Comparison of ENCODE assay signal across 23 mouse cellular contexts in the genomic region with DNA sequence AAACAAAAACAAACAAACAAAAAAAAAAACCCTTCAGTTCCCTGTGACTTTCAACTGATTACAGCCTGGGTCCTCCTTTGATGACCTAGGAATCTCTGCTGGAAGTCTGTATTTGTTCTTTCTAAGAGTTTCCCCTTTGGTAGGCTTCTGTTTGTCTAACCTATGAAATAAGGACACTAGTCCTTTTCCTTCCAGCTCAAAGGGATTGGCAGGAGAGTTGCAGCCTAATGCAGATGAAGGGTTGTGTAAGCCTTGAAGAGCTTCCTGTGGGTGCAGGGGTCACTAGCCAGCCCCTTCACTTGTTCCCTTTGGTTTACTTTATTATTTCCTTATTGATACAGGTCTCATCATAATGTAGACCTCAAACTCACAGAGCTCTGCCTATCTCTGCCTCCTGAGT. TPM values are rescaled to one million over a fixed set of nuclear protein-coding genes. Genes with fewer than 3 reads are reported as not detected.
DNase-seq lines count a peak whose midpoint lies in the region; ATAC-seq and TF ChIP-seq lines count a peak whose summit lies in the region.
"Had no signal": no experiment of that assay in that cellular context is flagged by ENCODE, and none has a peak within 500 bp of the region (broad histone marks: within the 10 kb centered on the region; RNA-seq: fewer than 3 reads in every experiment).

No protein-coding gene starts in this region.

- TF ChIP-seq POLR2A in liver, adult 2 months (IDR thresholded peaks at IDR 0.05; ENCODE audit: extremely low read depth, insufficient read depth, low read length) = no peak

- no peaks in the 10 kb centered on the region for H3K79me2 ChIP-seq in liver, adult 2 months (ENCODE audit: control insufficient read depth, insufficient read depth, low read length)

- no peak for DNase-seq in embryonic facial prominence, embryonic 10.5 days (ENCODE audit: low spot score)
- DNase-seq in liver, adult 2 months (ENCODE audit: extremely low read depth, low read depth, low spot score) = peak; percentile 76
- no peak for DNase-seq in liver, embryonic 11.5 days (ENCODE audit: low spot score)
- no peak for DNase-seq in limb, embryonic 10.5 days (ENCODE audit: low spot score)
- DNase-seq: adrenal gland, adult 8-10 months; adrenal gland, postnatal 14 days; adrenal gland, postnatal 36 days; B cell, adult 2 months; cerebellum, adult 11-12 months; cerebellum, adult 2 months; cerebellum, adult 9-10 months; cerebellum, postnatal 10 days; cerebellum, postnatal 25 days; forebrain, postnatal 0 days had no signal

- H3K4me2 ChIP-seq in embryonic facial prominence, embryonic 13.5 days = no peak overlapping the region
- no peak overlapping the region for H3K4me2 ChIP-seq in liver, embryonic 11.5 days
- H3K4me2 ChIP-seq in heart, embryonic 11.5 days = no peak overlapping the region
- H3K4me2 ChIP-seq: forebrain, embryonic 12.5 days had no signal

- H3K4me1 ChIP-seq in embryonic facial prominence, embryonic 13.5 days = peaks cover 53% of the 10 kb centered on the region
- H3K4me1 ChIP-seq in embryonic facial prominence, embryonic 10.5 days = peaks cover 59% of the 10 kb centered on the region
- H3K4me1 ChIP-seq in liver, adult 2 months (ENCODE audit: control insufficient read depth, insufficient read depth, low read length) = peaks cover 2% of the 10 kb centered on the region
- H3K4me1 ChIP-seq in liver, embryonic 11.5 days (replicated peaks; ENCODE audit: control insufficient read depth, insufficient read depth, low read length) = peaks cover 12% of the 10 kb centered on the region
- H3K4me1 ChIP-seq in limb, embryonic 10.5 days = peaks cover 63% of the 10 kb centered on the region
- peaks cover 19% of the 10 kb centered on the region for H3K4me1 ChIP-seq in heart, embryonic 11.5 days (ENCODE audit: control insufficient read depth, insufficient read depth, low read length)

- H3K4me3 ChIP-seq in embryonic facial prominence, embryonic 13.5 days = no peak overlapping the region
- H3K4me3 ChIP-seq in embryonic facial prominence, embryonic 10.5 days = no peak overlapping the region
- no peak overlapping the region for H3K4me3 ChIP-seq in liver, adult 2 months (ENCODE audit: insufficient read depth, low read depth, low read length)
- no peak overlapping the region for H3K4me3 ChIP-seq in liver, embryonic 11.5 days (ENCODE audit: low read depth, low read length)
- H3K4me3 ChIP-seq in limb, embryonic 10.5 days = no peak overlapping the region
- H3K4me3 ChIP-seq in heart, embryonic 11.5 days (ENCODE audit: low read depth, low read length) = no peak overlapping the region
- H3K4me3 ChIP-seq: forebrain, embryonic 12.5 days had no signal

- TF ChIP-seq CTCF in liver, adult 2 months (IDR thresholded peaks at IDR 0.05; ENCODE audit: low read depth, low read length) = no peak

- no peak for ATAC-seq in embryonic facial prominence, embryonic 13.5 days (ENCODE audit: insufficient number of reproducible peaks, insufficient read depth, low FRiP score, low TSS enrichment, low read depth)
- ATAC-seq in liver, embryonic 11.5 days (replicated peaks; ENCODE audit: low FRiP score) = no peak
- no peak for ATAC-seq in heart, embryonic 11.5 days (replicated peaks; ENCODE audit: insufficient number of reproducible peaks, low FRiP score, low TSS enrichment)
- ATAC-seq: activated CD4-positive, CD25-positive, alpha-beta regulatory T cell, adult 4 months; CD4-positive, CD25-positive, alpha-beta regulatory T cell, adult 4 months; forebrain, embryonic 14.5 days; forebrain, postnatal 0 days; Patski had no signal

- H3K27ac ChIP-seq in embryonic facial prominence, embryonic 13.5 days = peak overlapping the region; percentile 52
- no peak overlapping the region for H3K27ac ChIP-seq in embryonic facial prominence, embryonic 10.5 days (replicated peaks)
- H3K27ac ChIP-seq in liver, adult 2 months (replicated peaks; ENCODE audit: insufficient read depth, low read depth, low read length) = no peak overlapping the region
- no peak overlapping the region for H3K27ac ChIP-seq in liver, embryonic 11.5 days (ENCODE audit: low read depth, low read length)
- peak overlapping the region; percentile 68; the same call in 1 of the 2 replicates for H3K27ac ChIP-seq in limb, embryonic 10.5 days
- H3K27ac ChIP-seq in heart, embryonic 11.5 days (ENCODE audit: low read depth, low read length) = no peak overlapping the region
- H3K27ac ChIP-seq: forebrain, embryonic 12.5 days had no signal

- no peaks in the 10 kb centered on the region for H3K36me3 ChIP-seq in embryonic facial prominence, embryonic 13.5 days
- H3K36me3 ChIP-seq in embryonic facial prominence, embryonic 10.5 days (replicated peaks) = no peaks in the 10 kb centered on the region
- no peaks in the 10 kb centered on the region for H3K36me3 ChIP-seq in liver, adult 2 months (ENCODE audit: control insufficient read depth, insufficient read depth, low read length)
- H3K36me3 ChIP-seq in liver, embryonic 11.5 days (ENCODE audit: control insufficient read depth, insufficient read depth, low read length) = no peaks in the 10 kb centered on the region
- H3K36me3 ChIP-seq in limb, embryonic 10.5 days = no peaks in the 10 kb centered on the region
- no peaks in the 10 kb centered on the region for H3K36me3 ChIP-seq in heart, embryonic 11.5 days (ENCODE audit: control insufficient read depth, insufficient read depth, low read length)
- H3K36me3 ChIP-seq: forebrain, embryonic 12.5 days; G1E had no signal

- H3K9me3 ChIP-seq in embryonic facial prominence, embryonic 13.5 days = no peaks in the 10 kb centered on the region
- H3K9me3 ChIP-seq in embryonic facial prominence, embryonic 10.5 days = no peaks in the 10 kb centered on the region; the same call in 1 of the 2 replicates
- H3K9me3 ChIP-seq in liver, embryonic 11.5 days (ENCODE audit: control insufficient read depth, low read length) = no peaks in the 10 kb centered on the region
- no peaks in the 10 kb centered on the region for H3K9me3 ChIP-seq in limb, embryonic 10.5 days (replicated peaks)
- H3K9me3 ChIP-seq in heart, embryonic 11.5 days (replicated peaks; ENCODE audit: control insufficient read depth, low read length) = no peaks in the 10 kb centered on the region
- H3K9me3 ChIP-seq: forebrain, embryonic 12.5 days had no signal

- H3K27me3 ChIP-seq in embryonic facial prominence, embryonic 13.5 days = no peaks in the 10 kb centered on the region
- peaks cover 52% of the 10 kb centered on the region for H3K27me3 ChIP-seq in embryonic facial prominence, embryonic 10.5 days (replicated peaks; ENCODE audit: low read depth, poor library complexity, severe bottlenecking)
- no peaks in the 10 kb centered on the region for H3K27me3 ChIP-seq in liver, adult 2 months (ENCODE audit: control insufficient read depth, insufficient read depth, low read length)
- H3K27me3 ChIP-seq in liver, embryonic 11.5 days (replicated peaks; ENCODE audit: control insufficient read depth, insufficient read depth, low read length) = peaks cover 7% of the 10 kb centered on the region
- peaks cover 13% of the 10 kb centered on the region for H3K27me3 ChIP-seq in limb, embryonic 10.5 days (ENCODE audit: low read depth, poor library complexity, severe bottlenecking)
- H3K27me3 ChIP-seq in heart, embryonic 11.5 days (ENCODE audit: control insufficient read depth, insufficient read depth, low read length) = peaks cover 7% of the 10 kb centered on the region
- H3K27me3 ChIP-seq: CH12.LX, Patski had no signal

- no peak overlapping the region for H3K9ac ChIP-seq in embryonic facial prominence, embryonic 13.5 days
- no peak overlapping the region for H3K9ac ChIP-seq in liver, adult 2 months (ENCODE audit: low read depth, low read length)
- no peak overlapping the region for H3K9ac ChIP-seq in liver, embryonic 11.5 days (ENCODE audit: low read depth, low read length)
- H3K9ac ChIP-seq in heart, embryonic 11.5 days (ENCODE audit: low read depth, low read length) = no peak overlapping the region
- H3K9ac ChIP-seq: forebrain, embryonic 12.5 days; forebrain, postnatal 0 days had no signal

RNA-seq across cellular contexts. Expression of gene Sertad4, which starts 27.6 kb away (rescaled TPM):
- 70.8 and 71.4 TPM in 2 replicates for polyA plus RNA-seq in embryonic facial prominence, embryonic 13.5 days (2015; fragmentation: Nextera tagmentation; extraction: Ambion mirVana)
- 23.6 and 33.4 TPM in 2 replicates for polyA plus RNA-seq in embryonic facial prominence, embryonic 10.5 days (2016; fragmentation: Nextera tagmentation; extraction: Ambion mirVana)
- 0.07 TPM in 1 of 2 replicates, not detected in the other for total RNA-seq in liver, adult 2 months (2014; rRNA removed)
- polyA plus RNA-seq in liver, adult 2 months (2012; rRNA removed) = 0.06 and 0.07 TPM in 2 replicates
- polyA plus RNA-seq in liver, embryonic 11.5 days (2014; fragmentation: Nextera tagmentation; extraction: Ambion mirVana) = 3.9 and 4.0 TPM in 2 replicates
- polyA plus RNA-seq in limb, embryonic 10.5 days (2016; fragmentation: Nextera tagmentation; extraction: Ambion mirVana) = 57.2 and 66.6 TPM in 2 replicates
- 8.9 and 10.2 TPM in 2 replicates for polyA plus RNA-seq in heart, embryonic 11.5 days (2014; fragmentation: Nextera tagmentation; extraction: Ambion mirVana)
- total RNA-seq: CH12.LX had no signal
- polyA plus RNA-seq: activated CD4-positive, CD25-positive, alpha-beta regulatory T cell, adult 4 months; CD4-positive, CD25-positive, alpha-beta regulatory T cell, adult 4 months; G1E had no signal

RNA-seq across cellular contexts. Expression of gene Hhat, which starts 56.9 kb away (rescaled TPM):
- 9.0 and 9.8 TPM in 2 replicates for polyA plus RNA-seq in embryonic facial prominence, embryonic 13.5 days (2015; fragmentation: Nextera tagmentation; extraction: Ambion mirVana)
- polyA plus RNA-seq in embryonic facial prominence, embryonic 10.5 days (2016; fragmentation: Nextera tagmentation; extraction: Ambion mirVana) = 9.3 and 9.9 TPM in 2 replicates
- 1.9 and 2.1 TPM in 2 replicates for total RNA-seq in liver, adult 2 months (2014; rRNA removed)
- polyA plus RNA-seq in liver, adult 2 months (2012; rRNA removed) = 2.0 and 2.1 TPM in 2 replicates
- 3.8 and 4.3 TPM in 2 replicates for polyA plus RNA-seq in liver, embryonic 11.5 days (2014; fragmentation: Nextera tagmentation; extraction: Ambion mirVana)
- polyA plus RNA-seq in limb, embryonic 10.5 days (2016; fragmentation: Nextera tagmentation; extraction: Ambion mirVana) = 13.2 and 13.7 TPM in 2 replicates
- polyA plus RNA-seq in heart, embryonic 11.5 days (2014; fragmentation: Nextera tagmentation; extraction: Ambion mirVana) = 7.2 and 9.5 TPM in 2 replicates
- polyA plus RNA-seq: G1E had no signal

Comparison
In these comparisons a context has a peak if more than half of its experiments do, and no peak if none do; other contexts are left out.
1. H3K27ac ChIP-seq: peak in embryonic facial prominence, embryonic 13.5 days (single experiment) and limb, embryonic 10.5 days (single experiment); none in embryonic facial prominence, embryonic 10.5 days (single experiment), liver, adult 2 months (single experiment), liver, embryonic 11.5 days (single experiment) and heart, embryonic 11.5 days (single experiment).